Mouse (Mus musculus): ENCODE results near the gene Zfp566.

- no peak for TF ChIP-seq CTCF (IDR thresholded peaks at IDR 0.05; ENCODE audit: low read depth, low read length)
- no peak for TF ChIP-seq POLR2A (IDR thresholded peaks at IDR 0.05; ENCODE audit: insufficient read depth, low read length)
- TF ChIP-seq EP300 (IDR thresholded peaks at IDR 0.05; ENCODE audit: insufficient read depth, low read depth, low read length), result no peak
Observed at GRCm38 (mm10) chr7:30034331-30034730, 56.0 kb downstream of the Zfp566 start.

Data from ES-Bruce4 (cell line).